Mouse (Mus musculus) liver (tissue): ENCODE results near the gene B4galt5.
A peak's percentile ranks its signal among the peaks of the same experiment; 100 is the strongest.
"Not testable (repeated sequence)": the region's sequence is repeated elsewhere in the genome, so short reads cannot be mapped to it uniquely, and the experiment has no call there.

Experiments used
- DNase-seq: peaks from one replicate; pipeline ENCODE4 v3.0.0-alpha.2; 2020; ENCODE audit warnings: mixed read lengths

Gene B4galt5

GRCm38 (mm10) chr2:167348376-167349282 is at the start of gene B4galt5:
TSS of gene B4galt5 (minus strand) at chr2:167349183.
- DNase-seq: peak; percentile 64

GRCm38 (mm10) chr2:167396420-167396819 is 47.4 kb upstream of the B4galt5 start:
- not testable (repeated sequence) for DNase-seq

- DNase-seq: no peak
Measured at GRCm38 (mm10) chr2:167394426-167394825, 45.4 kb upstream of the B4galt5 start.

GRCm38 (mm10) chr2:167386998-167387397 is 38.0 kb upstream of the B4galt5 start:
- DNase-seq: no peak

- no peak for DNase-seq
Measured at GRCm38 (mm10) chr2:167386456-167386855, 37.5 kb upstream of the B4galt5 start.

- DNase-seq: no peak
Measured at GRCm38 (mm10) chr2:167383666-167384083, 34.7 kb upstream of the B4galt5 start.

GRCm38 (mm10) chr2:167382389-167382788 is 33.4 kb upstream of the B4galt5 start:
- DNase-seq: no peak

GRCm38 (mm10) chr2:167381596-167381995 is 32.6 kb upstream of the B4galt5 start:
- no peak for DNase-seq

GRCm38 (mm10) chr2:167380615-167381285 is 31.8 kb upstream of the B4galt5 start:
- DNase-seq: no peak

- no peak for DNase-seq
Measured at GRCm38 (mm10) chr2:167378972-167379371, 30.0 kb upstream of the B4galt5 start.

- no peak for DNase-seq
Measured at GRCm38 (mm10) chr2:167377697-167378096, 28.7 kb upstream of the B4galt5 start.

GRCm38 (mm10) chr2:167376160-167376564 is 27.2 kb upstream of the B4galt5 start:
- peak; percentile 13 for DNase-seq

GRCm38 (mm10) chr2:167375688-167376087 is 26.7 kb upstream of the B4galt5 start:
- DNase-seq: no peak

- no peak for DNase-seq
Measured at GRCm38 (mm10) chr2:167375135-167375534, 26.2 kb upstream of the B4galt5 start.

GRCm38 (mm10) chr2:167374191-167374805 is 25.3 kb upstream of the B4galt5 start:
- DNase-seq: no peak

GRCm38 (mm10) chr2:167373266-167373665 is 24.3 kb upstream of the B4galt5 start:
- no peak for DNase-seq

GRCm38 (mm10) chr2:167371506-167371905 is 22.5 kb upstream of the B4galt5 start:
- DNase-seq: no peak

- DNase-seq: peak; percentile 57
Measured at GRCm38 (mm10) chr2:167368328-167368727, 19.3 kb upstream of the B4galt5 start.

- DNase-seq: peak; percentile 11
Measured at GRCm38 (mm10) chr2:167367777-167368281, 18.8 kb upstream of the B4galt5 start.

- peak; percentile 26 for DNase-seq
Measured at GRCm38 (mm10) chr2:167367325-167367724, 18.3 kb upstream of the B4galt5 start.

GRCm38 (mm10) chr2:167365063-167365462 is 16.1 kb upstream of the B4galt5 start:
- no peak for DNase-seq

- DNase-seq: no peak
Measured at GRCm38 (mm10) chr2:167363272-167364045, 14.5 kb upstream of the B4galt5 start.
